25 mouse cellular contexts compared by ENCODE assay signal in genomic region chr3:89968509-89968908, GRCm38 (mm10).
"Had no signal": no experiment of that assay in that cellular context is flagged by ENCODE, and none has a peak within 500 bp of the region (broad histone marks: within the 10 kb centered on the region; RNA-seq: fewer than 3 reads in every experiment).

No protein-coding gene starts in this region.

- DNase-seq: gastrocnemius, postnatal 14 days; gastrocnemius, postnatal 36 days; heart, adult 18-20 months; heart, postnatal 10 days; heart, postnatal 36 days; kidney, adult 11 months; kidney, adult 2 months; kidney, adult 9 months; kidney, postnatal 14 days; kidney, postnatal 36 days; layer of hippocampus, adult 9-11 months; left cerebral cortex, postnatal 4 days had no signal

- H3K9me3 ChIP-seq: heart, embryonic 10.5 days; heart, embryonic 12.5 days; hindbrain, embryonic 13.5 days; hindbrain, embryonic 15.5 days; kidney, embryonic 15.5 days; limb, embryonic 13.5 days; limb, embryonic 15.5 days; liver, embryonic 12.5 days had no signal

- ATAC-seq: hindbrain, postnatal 0 days; intestine, embryonic 16.5 days; liver, embryonic 12.5 days had no signal

- H3K27me3 ChIP-seq: heart, embryonic 12.5 days; hindbrain, embryonic 13.5 days; hindbrain, embryonic 15.5 days; kidney, embryonic 15.5 days; limb, embryonic 13.5 days; limb, embryonic 15.5 days had no signal

- H3K4me2 ChIP-seq: heart, embryonic 12.5 days; hindbrain, embryonic 13.5 days; hindbrain, embryonic 15.5 days; kidney, embryonic 15.5 days; limb, embryonic 13.5 days; limb, embryonic 15.5 days; liver, embryonic 12.5 days had no signal

- H3K4me3 ChIP-seq: heart, embryonic 10.5 days; heart, embryonic 12.5 days; hindbrain, embryonic 13.5 days; hindbrain, embryonic 15.5 days; kidney, embryonic 15.5 days; left cerebral cortex, adult 2 months; limb, embryonic 13.5 days; limb, embryonic 15.5 days; liver, embryonic 12.5 days had no signal

- H3K36me3 ChIP-seq: heart, embryonic 10.5 days; heart, embryonic 12.5 days; hindbrain, embryonic 13.5 days; hindbrain, embryonic 15.5 days; kidney, embryonic 15.5 days; liver, embryonic 12.5 days had no signal

- H3K9ac ChIP-seq: heart, embryonic 12.5 days; hindbrain, embryonic 13.5 days; hindbrain, embryonic 15.5 days; kidney, embryonic 15.5 days; limb, embryonic 13.5 days; limb, embryonic 15.5 days; liver, embryonic 12.5 days; liver, embryonic 14.5 days had no signal

- H3K27ac ChIP-seq: heart, embryonic 10.5 days; hindbrain, embryonic 13.5 days; hindbrain, embryonic 15.5 days; hindbrain, postnatal 0 days; kidney, embryonic 15.5 days; kidney, postnatal 0 days; left cerebral cortex, adult 2 months; limb, embryonic 13.5 days; limb, embryonic 15.5 days; liver, embryonic 12.5 days; liver, embryonic 14.5 days had no signal
